Mouse (Mus musculus) T-helper 1 cell (primary cell): ENCODE measurements around the gene Nceh1.

Experiments used
- in situ Hi-C: fragments of 300-600 bp; cut with MboI, MseI; formaldehyde crosslinking; loops from one replicate; pipeline ENCODE4 v1.15.1; 2025; ENCODE audit warnings: high pct_unique_total_duplicates

Gene Nceh1

GRCm38 (mm10) chr3:27182733-27183600 lies at the start of gene Nceh1:
Gene Nceh1, plus strand, starts transcription at chr3:27182965.
- in situ Hi-C loops, result no loop called here

- in situ Hi-C loops, result no loop called here
These were observed 42.7 kb upstream of the Nceh1 start for GRCm38 (mm10) chr3:27140101-27140500.

GRCm38 (mm10) chr3:27143570-27143969 lies 39.2 kb upstream of the Nceh1 start:
- in situ Hi-C loops, result no loop called here

- in situ Hi-C loops, result no loop called here
These were observed 37.0 kb upstream of the Nceh1 start for GRCm38 (mm10) chr3:27145733-27146132.

- in situ Hi-C loops, result no loop called here
These were observed 29.5 kb upstream of the Nceh1 start for GRCm38 (mm10) chr3:27153191-27153671.

GRCm38 (mm10) chr3:27153701-27154209 lies 29.0 kb upstream of the Nceh1 start, which contains the start of gene Ect2:
Gene Ect2, minus strand, starts transcription at chr3:27153878.
- in situ Hi-C loops, result no loop called here

GRCm38 (mm10) chr3:27154280-27154679 lies 28.5 kb upstream of the Nceh1 start:
- in situ Hi-C loops, result no loop called here

- in situ Hi-C loops, result no loop called here
These were observed 27.5 kb upstream of the Nceh1 start for GRCm38 (mm10) chr3:27155051-27155855.

- in situ Hi-C loops, result no loop called here
These were observed 26.7 kb upstream of the Nceh1 start for GRCm38 (mm10) chr3:27155856-27156593.

DNA sequence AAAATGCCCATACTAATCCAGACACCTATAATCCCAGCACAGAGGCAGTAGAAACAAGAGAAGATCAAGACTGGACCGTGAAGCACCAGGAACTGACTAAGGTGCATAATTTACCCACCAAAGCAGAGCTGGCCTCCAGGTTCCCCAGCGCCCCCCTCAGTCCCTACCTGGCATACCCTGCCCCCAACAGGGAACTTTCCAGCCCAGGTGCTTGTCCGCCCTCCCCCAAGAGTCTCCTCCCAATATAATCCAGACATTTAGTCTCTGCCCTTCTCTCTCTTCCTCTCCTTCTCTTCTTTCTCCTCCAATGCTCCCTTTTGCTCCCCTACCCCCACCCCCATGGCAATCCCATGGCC lies 26.2 kb upstream of the Nceh1 start:
- in situ Hi-C loops, result no loop called here

GRCm38 (mm10) chr3:27158910-27159309 lies 23.9 kb upstream of the Nceh1 start:
- in situ Hi-C loops, result no loop called here

DNA sequence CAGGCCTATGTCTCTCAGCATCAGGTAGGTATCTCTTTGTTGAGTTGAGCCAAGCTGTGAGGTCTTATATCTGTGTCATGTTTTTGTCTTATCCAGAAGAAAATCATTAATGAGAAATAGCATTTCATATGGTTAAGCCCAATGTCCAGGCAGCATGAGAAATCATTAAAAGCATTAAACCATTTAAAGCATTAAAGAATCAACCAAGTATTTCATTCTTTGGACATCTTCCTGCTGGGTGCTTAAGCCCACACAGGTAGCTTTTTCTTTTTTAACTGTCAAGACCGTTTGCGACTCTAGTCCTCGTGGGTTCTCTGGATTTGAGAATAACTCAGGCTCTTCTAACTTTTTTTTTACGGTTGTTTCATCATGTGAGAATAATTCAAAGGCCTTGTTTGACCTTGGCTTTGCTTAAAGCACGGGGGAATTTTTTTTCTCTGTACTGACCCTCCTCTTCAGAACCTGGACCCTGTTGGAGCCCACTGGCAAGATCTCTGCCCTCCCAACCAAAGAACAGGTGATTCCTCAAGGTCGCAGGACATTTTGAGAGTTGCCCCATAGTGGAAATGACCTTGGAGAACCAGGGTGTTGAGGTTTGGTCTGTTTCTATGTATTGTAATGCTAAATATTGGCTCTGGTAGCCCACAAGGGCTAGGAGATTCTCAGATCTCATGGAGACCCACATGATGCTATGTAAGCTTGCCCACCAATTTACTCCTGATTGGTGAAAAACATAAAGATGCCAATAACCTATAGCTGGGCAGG lies 20.9 kb upstream of the Nceh1 start:
- in situ Hi-C loops, result no loop called here

DNA sequence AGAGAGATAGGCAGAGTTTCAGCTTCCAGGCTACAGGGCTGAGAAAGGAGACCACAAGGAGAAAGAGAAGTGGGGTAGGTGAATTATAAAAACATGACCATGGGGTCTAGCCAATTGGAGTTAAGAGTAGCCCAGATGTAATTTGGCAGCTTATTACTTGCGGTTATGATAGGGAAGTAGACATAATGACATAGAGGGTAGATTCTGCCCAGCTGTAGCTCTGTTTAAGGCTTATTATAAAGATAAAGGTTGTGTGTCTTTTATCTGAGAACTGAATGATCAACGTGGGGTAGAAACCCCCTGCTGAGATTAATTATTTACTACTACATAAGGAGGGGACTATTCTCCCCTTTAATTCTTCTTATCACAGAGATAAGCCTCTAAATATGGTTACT lies 20.4 kb upstream of the Nceh1 start:
- in situ Hi-C loops, result no loop called here

- in situ Hi-C loops, result no loop called here
These were observed 17.2 kb upstream of the Nceh1 start for GRCm38 (mm10) chr3:27165481-27166065.

DNA sequence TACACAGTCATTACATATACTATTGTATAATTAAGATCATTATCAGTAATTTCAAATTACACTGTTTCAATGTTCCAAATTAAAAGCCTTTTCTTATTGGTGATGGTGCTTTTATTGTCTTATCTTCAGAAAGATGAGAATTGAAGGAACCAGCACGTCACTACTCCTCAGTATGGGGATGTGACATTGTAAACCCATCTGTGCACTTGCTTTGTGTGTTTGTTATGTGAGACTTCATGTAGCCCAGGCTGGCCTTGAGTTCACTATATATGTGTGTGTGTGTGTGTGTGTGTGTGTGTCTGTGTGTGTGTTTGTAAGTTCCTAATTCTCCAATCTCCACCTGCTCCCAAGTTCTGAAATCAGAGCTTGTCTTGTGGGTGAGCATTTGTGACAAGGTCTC lies 12.5 kb upstream of the Nceh1 start:
- in situ Hi-C loops, result no loop called here

GRCm38 (mm10) chr3:27179711-27180110 lies 3.1 kb upstream of the Nceh1 start:
- in situ Hi-C loops, result no loop called here

DNA sequence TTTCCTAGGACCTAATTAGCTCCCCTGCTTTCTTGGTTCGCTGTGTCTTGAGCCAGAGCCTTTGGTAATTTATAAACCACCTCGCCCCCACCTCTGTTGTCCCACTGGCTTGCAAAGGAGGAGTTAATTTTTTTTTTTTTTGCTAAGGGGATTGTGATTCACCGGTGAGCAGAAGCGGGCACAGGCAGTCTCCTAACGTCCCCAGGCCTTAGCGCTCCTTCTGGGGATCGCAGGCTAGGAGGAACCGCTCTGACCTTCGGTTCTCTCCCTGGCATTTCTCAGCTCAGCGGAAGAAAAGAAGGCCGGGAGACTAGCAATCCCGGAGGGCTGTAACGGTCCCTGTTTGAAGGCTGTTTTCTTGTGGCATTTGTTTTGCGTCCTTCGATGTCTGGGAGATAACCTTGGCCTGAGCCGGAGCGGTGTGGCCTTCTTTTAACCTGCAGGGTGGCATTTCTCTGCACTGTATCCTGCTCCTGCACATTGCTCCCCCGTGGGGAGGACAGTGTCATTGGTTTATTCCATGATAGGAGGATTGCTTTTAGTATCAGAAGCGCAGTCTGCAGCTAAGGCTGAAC lies 923 bp downstream of the Nceh1 start:
- in situ Hi-C loops, result no loop called here

GRCm38 (mm10) chr3:27188386-27188785 lies 5.6 kb downstream of the Nceh1 start:
- in situ Hi-C loops, result no loop called here

DNA sequence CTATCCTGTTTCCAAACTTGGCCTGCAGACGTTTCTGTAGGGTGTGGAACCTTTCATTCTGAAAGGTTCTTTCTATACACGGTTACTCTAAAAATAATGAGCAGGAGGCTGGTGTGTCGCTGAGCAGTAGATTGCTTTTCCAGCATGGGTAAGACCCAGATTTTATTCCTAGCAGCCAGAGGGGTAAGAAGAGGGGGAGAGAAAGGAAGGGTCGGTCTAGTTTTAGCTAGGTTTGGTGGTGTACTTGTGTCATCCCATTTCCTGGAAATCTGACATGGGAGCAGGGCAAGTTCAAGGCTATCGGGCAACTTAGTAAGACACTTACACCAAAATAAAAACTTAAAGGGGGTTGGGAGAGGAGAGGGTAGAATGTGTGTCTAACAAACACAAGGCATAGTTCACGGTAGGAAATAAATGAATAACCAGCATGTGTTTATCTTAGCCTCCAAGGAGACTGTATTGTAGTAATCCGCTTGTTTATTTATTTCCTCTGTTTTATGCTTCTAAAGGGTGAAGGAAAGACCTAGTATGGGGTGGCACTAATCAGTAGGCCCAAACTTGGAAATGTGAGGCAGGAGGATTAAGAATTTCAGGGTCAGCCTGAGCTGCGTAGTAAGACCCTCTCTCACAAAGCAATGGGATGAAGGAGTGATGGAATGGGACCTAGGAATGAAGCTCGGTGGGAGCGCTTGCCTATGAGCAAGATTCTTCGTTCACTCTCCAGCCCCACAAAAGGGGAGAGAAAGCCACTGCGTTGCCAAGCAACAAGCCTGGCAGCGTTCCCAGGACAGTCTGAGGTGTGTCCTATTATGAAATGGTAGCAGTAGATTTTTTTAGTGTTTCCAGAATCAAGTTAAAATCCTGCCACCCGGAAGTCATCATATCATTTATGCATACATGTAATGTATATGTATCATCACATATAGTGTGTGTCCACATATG lies 6.8 kb downstream of the Nceh1 start:
- in situ Hi-C loops, result no loop called here
